Mouse (Mus musculus): ENCODE measurements around the gene Tprg.

The Tprg gene

GRCm38 (mm10) chr16:25426261-25426660 is 139.6 kb downstream of the Tprg start:
- peak; percentile 73 for DNase-seq

DNA sequence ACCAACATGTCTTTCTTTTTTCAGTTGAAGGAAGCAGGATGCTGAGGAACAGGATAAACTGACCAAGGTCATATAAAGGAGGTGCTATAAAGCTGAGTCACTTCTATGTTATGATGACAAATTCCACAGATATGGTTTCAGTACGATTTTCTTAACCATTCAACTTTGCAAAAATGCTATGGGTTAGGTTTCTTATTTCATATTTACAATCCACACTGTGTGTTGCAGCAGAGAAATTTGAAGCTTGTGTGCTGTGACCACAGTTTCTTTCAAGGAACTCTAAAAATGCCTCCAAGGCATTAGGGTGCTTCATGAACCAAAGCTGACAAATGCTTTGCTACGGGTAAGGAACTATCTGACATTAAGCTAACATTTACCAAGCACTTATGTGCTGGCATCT is 153.4 kb downstream of the Tprg start:
- DNase-seq = no peak

- no peak for DNase-seq
These were observed 159.0 kb downstream of the Tprg start for GRCm38 (mm10) chr16:25445580-25445979.

DNA sequence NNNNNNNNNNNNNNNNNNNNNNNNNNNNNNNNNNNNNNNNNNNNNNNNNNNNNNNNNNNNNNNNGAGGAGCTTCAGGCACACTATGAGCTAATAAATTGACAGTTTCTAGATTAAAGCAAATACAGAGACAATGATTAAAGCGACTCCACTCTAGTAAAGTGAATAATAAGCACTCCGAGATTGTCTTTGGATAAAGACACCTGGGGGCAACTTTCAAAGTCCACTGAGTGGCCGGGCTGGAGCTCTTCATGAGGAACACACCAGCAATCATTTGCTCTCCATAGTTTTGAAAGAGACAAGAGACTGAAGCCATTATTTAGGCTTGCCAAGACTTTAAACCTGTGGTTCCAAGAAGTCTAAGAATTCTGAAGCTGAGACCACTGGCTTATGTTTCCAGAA is 164.9 kb downstream of the Tprg start:
- no peak for DNase-seq

- no peak for DNase-seq
These were observed 178.1 kb downstream of the Tprg start for GRCm38 (mm10) chr16:25464732-25465131.

- DNase-seq = no peak
These were observed 179.0 kb downstream of the Tprg start for GRCm38 (mm10) chr16:25465435-25466139.

- DNase-seq = no peak
These were observed 181.4 kb downstream of the Tprg start for GRCm38 (mm10) chr16:25468040-25468439.

GRCm38 (mm10) chr16:25468662-25469061 is 182.0 kb downstream of the Tprg start:
- no peak for DNase-seq
